Mouse (Mus musculus) heart, postnatal 10 days (tissue): ENCODE data around the gene Bzw2. TPM values are rescaled to one million over a fixed set of nuclear protein-coding genes. Genes with fewer than 3 reads are reported as not detected.

Experiments used
- DNase-seq, 2 experiments: peaks; one replicate each; pipeline ENCODE4 v3.0.0; 2021
- intact Hi-C: fragments of 180-260 bp; cut with DNase I; formaldehyde crosslinking; loops from one replicate; pipeline ENCODE4 v1.15.1; 2025
- total RNA-seq, 2 experiments: library from RNA; stranded (reverse); gene quantifications; 2 replicates each; pipeline ENCODE4 v1.2.3; 2021

Gene Bzw2
- total RNA-seq, 2 experiments from 2014 or later, result 137 to 153 TPM

- intact Hi-C loops, result no loop called here
- DNase-seq, result no peak
These were observed 69.1 kb downstream of the Bzw2 start for GRCm38 (mm10) chr12:36088804-36089203.

- intact Hi-C loops, result no loop called here
- no peak for DNase-seq
These were observed 72.5 kb downstream of the Bzw2 start for GRCm38 (mm10) chr12:36085380-36085779.

- no peak for DNase-seq
- intact Hi-C loops, result no loop called here
These were observed 79.6 kb downstream of the Bzw2 start for GRCm38 (mm10) chr12:36078101-36078899.

- no peak for DNase-seq
- intact Hi-C loops, result no loop called here
These were observed 85.0 kb downstream of the Bzw2 start for GRCm38 (mm10) chr12:36072860-36073259.

GRCm38 (mm10) chr12:36070231-36070630, 87.6 kb downstream of the Bzw2 start:
- no peak for DNase-seq
- intact Hi-C loops, result no loop called here

GRCm38 (mm10) chr12:36067538-36067937, 90.3 kb downstream of the Bzw2 start:
- intact Hi-C loops, result no loop called here
- DNase-seq, result no peak

- intact Hi-C loops, result no loop called here
- DNase-seq, result no peak
These were observed 92.0 kb downstream of the Bzw2 start for GRCm38 (mm10) chr12:36065911-36066310.

GRCm38 (mm10) chr12:36057699-36058098, 100.2 kb downstream of the Bzw2 start:
- intact Hi-C loops, result no loop called here
- DNase-seq, result no peak

- no peak for DNase-seq
These were observed 107.6 kb downstream of the Bzw2 start for GRCm38 (mm10) chr12:36050276-36050675.

GRCm38 (mm10) chr12:36047593-36047992, 110.3 kb downstream of the Bzw2 start:
- intact Hi-C loops, result no loop called here
- no peak for DNase-seq

More at GRCm38 (mm10) chr12:36050276-36050675, 107.6 kb downstream of the Bzw2 start:
- intact Hi-C loops, result no loop called here

- no peak for DNase-seq
- intact Hi-C loops, result no loop called here
These were observed 111.7 kb downstream of the Bzw2 start for GRCm38 (mm10) chr12:36046196-36046595.

GRCm38 (mm10) chr12:36044691-36045090, 113.2 kb downstream of the Bzw2 start:
- no peak for DNase-seq
- intact Hi-C loops, result loop anchor here (5.0 kb wide), 2 partner anchors 113 to 147 kb away; partner anchors contain the start of genes Ankmy2 and Bzw2

GRCm38 (mm10) chr12:36042348-36042778, 115.5 kb downstream of the Bzw2 start, which contains the start of gene Tspan13:
Gene Tspan13 (minus strand): TSS chr12:36042500.
- intact Hi-C loops, result loop anchor here (5.0 kb wide), 2 partner anchors 115 to 145 kb away; partner anchors contain the start of genes Ankmy2 and Bzw2
- DNase-seq, result peak; percentile 83 to 88

Other genes starting within 250 kb of the Bzw2 start
- gene Agr3, start 232.5 kb downstream of the Bzw2 start, total RNA-seq, result not detected
- gene Agr2, start 165.2 kb downstream of the Bzw2 start, total RNA-seq, result not detected
- gene Tspan13, start 115.6 kb downstream of the Bzw2 start, total RNA-seq, result 10 to 100 TPM; 83.1 to 96.5 TPM
- gene Ankmy2, start 966 bp downstream of the Bzw2 start, total RNA-seq, result 10 to 100 TPM; 19.7 to 23.8 TPM
- not detected for gene Lrrc72, start 95.3 kb upstream of the Bzw2 start, total RNA-seq
- gene Sostdc1, start 156.1 kb upstream of the Bzw2 start, total RNA-seq, result under 1 TPM; 0.27 to 0.34 TPM
- 1 to 10 TPM; 7.6 to 8.7 TPM for gene Ispd, start 223.4 kb upstream of the Bzw2 start, total RNA-seq
- 1 to 10 TPM in 1 of 2 experiments, under 1 TPM in 1; 0.84 to 1.3 TPM for gene D630036H23Rik, start 224.1 kb upstream of the Bzw2 start, total RNA-seq